Mouse (Mus musculus): ENCODE measurements at regions not wholly inside any gene's neighbourhood (a gene's known extent, or its start where the extent isn't known, plus 50 kb on each side); places are given as distances from the start of the nearest gene placed in this dataset.
A peak's percentile ranks its signal among the peaks of the same experiment; 100 is the strongest.

DNA sequence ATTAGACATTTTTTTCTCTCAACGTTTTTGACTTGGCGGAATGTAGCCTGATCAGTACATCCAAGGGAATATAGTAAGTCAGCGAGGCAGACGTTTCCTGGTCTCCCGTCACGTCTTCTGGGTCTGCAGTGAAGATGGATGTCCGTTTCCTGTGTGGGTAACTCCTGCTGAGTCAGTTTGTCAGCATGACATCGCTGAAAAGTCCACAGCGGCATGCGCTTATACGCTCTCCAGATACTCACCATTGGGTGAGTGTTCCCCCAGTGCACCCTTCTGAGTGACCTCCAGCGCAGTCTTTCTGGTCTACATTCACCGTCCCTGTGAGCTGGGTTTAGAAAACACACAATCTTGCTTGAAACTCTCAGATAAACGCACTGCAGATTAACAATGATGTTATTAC lies 58.5 kb upstream of the Klf6 start:
- Histone ChIP-seq H3K9me3 (ENCODE audit: low read length) (no peaks in the 10 kb centered on the region), H3K27me3 (ENCODE audit: insufficient read depth, low read length) (no peaks in the 10 kb centered on the region), H3K27ac (ENCODE audit: low read length) (peak overlapping the region; percentile 87), H3K36me3 (ENCODE audit: insufficient read depth, low read length) (no peaks in the 10 kb centered on the region), H3K4me2 (replicated peaks; ENCODE audit: low read depth, low read length) (0 out of 2 replicates have a peak overlapping the region, but pooled peaks have one; percentile 0), H3K4me3 (ENCODE audit: low read length) (no peak overlapping the region), H3K9ac (replicated peaks; ENCODE audit: low read length) (no peak overlapping the region), H3K4me1 (ENCODE audit: insufficient read depth, low read length) (peaks cover 13% of the 10 kb centered on the region)
- peak; percentile 47; the same call in 1 of the 2 replicates for ATAC-seq (ENCODE audit: low FRiP score, low TSS enrichment)
- WGBS: 50% methylated on average over 14 of the region's 14 CpGs

DNA sequence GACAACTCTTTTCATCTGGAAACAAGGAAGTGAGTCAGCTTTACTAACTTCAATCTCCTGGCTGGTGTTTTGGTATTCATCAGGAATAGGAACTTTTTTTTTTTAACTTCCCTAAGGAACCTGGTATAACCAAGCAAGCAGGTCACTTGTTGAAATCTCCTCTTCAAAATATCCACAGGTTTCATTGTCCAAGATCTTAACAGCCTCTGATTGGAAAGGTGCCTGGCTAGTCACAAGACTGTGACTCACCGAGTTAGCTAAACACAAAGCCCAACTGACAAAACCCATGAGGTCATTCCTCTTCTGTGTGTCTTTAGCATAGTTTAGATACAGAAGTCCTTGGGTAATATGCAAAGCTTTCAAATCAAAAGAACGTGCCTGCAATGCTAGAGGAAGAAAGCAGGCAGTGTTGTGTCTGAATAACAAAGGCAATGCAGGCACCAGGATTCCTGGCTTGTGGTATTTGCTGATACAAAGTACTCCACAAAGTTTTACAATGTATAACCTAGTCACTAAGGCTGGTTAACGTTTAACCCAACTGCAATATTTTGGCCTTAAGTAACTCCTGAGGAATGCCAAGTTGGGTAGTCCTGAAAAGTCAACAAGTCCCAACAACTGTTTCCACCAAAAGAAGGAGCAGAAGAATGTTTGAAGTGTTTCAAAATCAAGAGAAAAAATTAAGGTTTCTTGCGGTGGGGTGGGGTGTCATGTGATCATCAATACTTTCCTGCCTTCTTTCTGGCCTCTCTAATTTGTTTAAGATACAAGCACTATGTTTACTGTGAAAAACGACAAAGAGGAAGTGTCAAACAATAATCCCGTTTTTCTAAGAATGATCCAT lies 57.5 kb upstream of the Klf6 start:
- whole genome bisulfite sequencing: 23% methylated on average over 6 of the region's 6 CpGs
- Histone ChIP-seq H3K27ac (ENCODE audit: low read length) (peak overlapping the region; percentile 87), H3K4me3 (ENCODE audit: low read length) (no peak overlapping the region), H3K9ac (replicated peaks; ENCODE audit: low read length) (no peak overlapping the region), H3K9me3 (ENCODE audit: low read length) (no peaks in the 10 kb centered on the region), H3K36me3 (ENCODE audit: insufficient read depth, low read length) (no peaks in the 10 kb centered on the region), H3K4me1 (ENCODE audit: insufficient read depth, low read length) (peaks cover 13% of the 10 kb centered on the region), H3K4me2 (replicated peaks; ENCODE audit: low read depth, low read length) (0 out of 2 replicates have a peak overlapping the region, but pooled peaks have one; percentile 19), H3K27me3 (ENCODE audit: insufficient read depth, low read length) (no peaks in the 10 kb centered on the region)
- ATAC-seq (ENCODE audit: low FRiP score, low TSS enrichment): peak; percentile 90

DNA sequence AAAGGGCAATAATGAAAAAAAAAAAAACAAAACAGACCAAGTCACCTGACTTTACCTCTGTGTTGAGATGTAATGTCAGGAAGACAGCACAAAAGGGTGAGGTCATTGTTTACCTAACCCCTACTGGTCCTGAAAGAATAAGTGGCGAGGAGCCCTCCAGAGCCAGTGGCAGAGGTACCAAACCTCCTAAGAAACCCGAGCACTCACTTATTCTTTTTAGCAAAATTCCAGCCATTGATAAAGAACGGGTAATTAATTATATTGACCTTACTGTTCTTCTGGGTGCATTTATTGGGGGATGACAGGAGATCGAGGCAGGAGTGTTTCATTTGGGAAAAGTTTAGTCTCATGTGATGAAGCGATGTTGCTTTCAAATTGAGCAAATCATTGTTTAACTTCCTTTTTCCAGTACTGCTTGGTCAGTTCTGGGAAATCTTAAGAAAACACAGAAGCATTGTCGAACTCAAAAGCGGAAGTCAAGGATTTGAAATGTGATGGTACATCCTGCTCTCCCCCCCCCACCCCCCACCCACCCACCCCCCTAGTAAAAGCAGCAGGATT lies 56.8 kb upstream of the Klf6 start:
- Histone ChIP-seq H3K27me3 (ENCODE audit: insufficient read depth, low read length) (no peaks in the 10 kb centered on the region), H3K4me1 (ENCODE audit: insufficient read depth, low read length) (peaks cover 13% of the 10 kb centered on the region), H3K9ac (replicated peaks; ENCODE audit: low read length) (no peak overlapping the region), H3K4me2 (replicated peaks; ENCODE audit: low read depth, low read length) (no peak overlapping the region), H3K27ac (ENCODE audit: low read length) (peak overlapping the region; percentile 87), H3K9me3 (ENCODE audit: low read length) (no peaks in the 10 kb centered on the region), H3K4me3 (ENCODE audit: low read length) (no peak overlapping the region), H3K36me3 (ENCODE audit: insufficient read depth, low read length) (no peaks in the 10 kb centered on the region)
- ATAC-seq (ENCODE audit: low FRiP score, low TSS enrichment): peak; percentile 68; the same call in 1 of the 2 replicates
- WGBS: 32% methylated on average over 7 of the region's 7 CpGs

DNA sequence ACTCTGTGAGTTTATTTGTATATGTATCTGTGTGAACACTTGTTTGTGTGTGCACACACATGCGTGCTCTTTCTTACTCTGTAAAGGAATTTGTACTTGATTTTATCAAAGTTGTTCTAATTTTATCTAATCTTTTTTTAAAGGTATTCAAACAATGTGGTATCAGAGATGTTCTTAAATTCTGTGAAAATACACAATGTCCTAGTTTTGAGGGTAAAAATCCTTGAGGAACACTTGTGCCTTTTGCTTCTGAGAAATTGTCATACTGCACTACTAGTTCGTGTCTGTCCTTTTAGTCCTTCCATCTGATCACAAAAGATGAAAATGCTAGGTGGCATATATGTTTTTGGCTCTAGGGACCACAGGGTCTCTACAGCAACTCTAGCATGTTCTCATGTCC lies 52.9 kb upstream of the Klf6 start:
- no peaks in the 10 kb centered on the region for H3K9me3 ChIP-seq (ENCODE audit: low read length)
- 73% methylated on average over 2 of the region's 2 CpGs for WGBS
- no peak for ATAC-seq (ENCODE audit: low FRiP score, low TSS enrichment)
- H3K27me3 ChIP-seq (ENCODE audit: insufficient read depth, low read length): no peaks in the 10 kb centered on the region
- H3K9ac ChIP-seq (replicated peaks; ENCODE audit: low read length): no peak overlapping the region
- 0 out of 2 replicates have a peak, but pooled peaks cover under 1% of the 10 kb centered on the region for H3K4me1 ChIP-seq (ENCODE audit: insufficient read depth, low read length)
- H3K4me2 ChIP-seq (replicated peaks; ENCODE audit: low read depth, low read length): no peak overlapping the region
- H3K36me3 ChIP-seq (ENCODE audit: insufficient read depth, low read length): no peaks in the 10 kb centered on the region
- H3K4me3 ChIP-seq (ENCODE audit: low read length): no peak overlapping the region
- no peak overlapping the region for H3K27ac ChIP-seq (ENCODE audit: low read length)
